Mouse (Mus musculus): ENCODE measurements around the gene Atp8b4. TPM values are rescaled to one million over a fixed set of nuclear protein-coding genes. Genes with fewer than 3 reads are reported as not detected.

Gene Atp8b4
- polyA plus RNA-seq, 1 experiment from 2014 or later = 0.12 TPM

- 77% methylated on average over 3 of the region's 3 CpGs for WGBS
- H3K4me1 ChIP-seq = no peaks in the 10 kb centered on the region
- no peak overlapping the region for H3K4me3 ChIP-seq
- no peaks in the 10 kb centered on the region for H3K9me3 ChIP-seq (replicated peaks)
- H3K27me3 ChIP-seq (ENCODE audit: low read depth, poor library complexity, severe bottlenecking) = no peaks in the 10 kb centered on the region
- H3K27ac ChIP-seq (replicated peaks) = no peak overlapping the region
- H3K36me3 ChIP-seq = no peaks in the 10 kb centered on the region
- no peak for DNase-seq (ENCODE audit: low spot score)
Measured at GRCm38 (mm10) chr2:126283086-126283485, 217.4 kb downstream of the Atp8b4 start.

GRCm38 (mm10) chr2:126275511-126275910, 225.0 kb downstream of the Atp8b4 start:
- H3K9me3 ChIP-seq (replicated peaks) = no peaks in the 10 kb centered on the region
- no peak overlapping the region for H3K27ac ChIP-seq (replicated peaks)
- 91% methylated on average over 3 of the region's 3 CpGs for WGBS
- H3K4me3 ChIP-seq = no peak overlapping the region
- no peak for DNase-seq (ENCODE audit: low spot score)
- no peaks in the 10 kb centered on the region for H3K4me1 ChIP-seq
- H3K36me3 ChIP-seq = no peaks in the 10 kb centered on the region
- no peaks in the 10 kb centered on the region for H3K27me3 ChIP-seq (ENCODE audit: low read depth, poor library complexity, severe bottlenecking)

- Histone ChIP-seq H3K4me3 (no peak overlapping the region), H3K27me3 (ENCODE audit: low read depth, poor library complexity, severe bottlenecking) (no peaks in the 10 kb centered on the region), H3K36me3 (no peaks in the 10 kb centered on the region), H3K9me3 (replicated peaks) (no peaks in the 10 kb centered on the region), H3K4me1 (no peaks in the 10 kb centered on the region), H3K27ac (replicated peaks) (no peak overlapping the region)
- WGBS = 90% methylated on average over 3 of the region's 3 CpGs
- DNase-seq (ENCODE audit: low spot score) = no peak
Measured at GRCm38 (mm10) chr2:126274826-126275405, 225.6 kb downstream of the Atp8b4 start.

- Histone ChIP-seq H3K4me1 (no peaks in the 10 kb centered on the region), H3K27me3 (ENCODE audit: low read depth, poor library complexity, severe bottlenecking) (no peaks in the 10 kb centered on the region), H3K36me3 (no peaks in the 10 kb centered on the region), H3K9me3 (replicated peaks) (no peaks in the 10 kb centered on the region), H3K27ac (replicated peaks) (no peak overlapping the region), H3K4me3 (no peak overlapping the region)
- no peak for DNase-seq (ENCODE audit: low spot score)
- 83% methylated on average over 3 of the region's 3 CpGs for WGBS
Measured at GRCm38 (mm10) chr2:126274311-126274710, 226.2 kb downstream of the Atp8b4 start.

Other genes with a start within 250 kb of the Atp8b4 start
- gene Slc27a2, start 51.7 kb upstream of the Atp8b4 start, polyA plus RNA-seq (2016; fragmentation: Nextera tagmentation; extraction: Ambion mirVana) = 1.3 and 2.3 TPM in 2 replicates
- gene Hdc, start 118.6 kb upstream of the Atp8b4 start, polyA plus RNA-seq (2016; fragmentation: Nextera tagmentation; extraction: Ambion mirVana) = 0.31 and 0.55 TPM in 2 replicates
- gene Gabpb1, start 175.7 kb upstream of the Atp8b4 start, polyA plus RNA-seq (2016; fragmentation: Nextera tagmentation; extraction: Ambion mirVana) = 77.2 and 78.6 TPM in 2 replicates
- gene Usp8, start 206.7 kb upstream of the Atp8b4 start, polyA plus RNA-seq (2016; fragmentation: Nextera tagmentation; extraction: Ambion mirVana) = 38.1 and 42.3 TPM in 2 replicates

Measured in midbrain, embryonic 10.5 days (tissue).